Mouse (Mus musculus) lung, postnatal 14 days (tissue): ENCODE results near the gene Lrrc66.
"Not testable (repeated sequence)": the region's sequence is repeated elsewhere in the genome, so short reads cannot be mapped to it uniquely, and the experiment has no call there.

Experiments used
- DNase-seq: peaks from one replicate; pipeline ENCODE4 v3.0.0; 2021

Lrrc66 gene

GRCm38 (mm10) chr5:73611071-73611470, 21.3 kb downstream of the Lrrc66 start:
- no peak for DNase-seq

- no peak for DNase-seq
These were observed 27.4 kb downstream of the Lrrc66 start for GRCm38 (mm10) chr5:73604964-73605363.

- no peak for DNase-seq
These were observed 27.8 kb downstream of the Lrrc66 start for GRCm38 (mm10) chr5:73604542-73604941.

GRCm38 (mm10) chr5:73602865-73603264, 29.5 kb downstream of the Lrrc66 start:
- DNase-seq: no peak

DNA sequence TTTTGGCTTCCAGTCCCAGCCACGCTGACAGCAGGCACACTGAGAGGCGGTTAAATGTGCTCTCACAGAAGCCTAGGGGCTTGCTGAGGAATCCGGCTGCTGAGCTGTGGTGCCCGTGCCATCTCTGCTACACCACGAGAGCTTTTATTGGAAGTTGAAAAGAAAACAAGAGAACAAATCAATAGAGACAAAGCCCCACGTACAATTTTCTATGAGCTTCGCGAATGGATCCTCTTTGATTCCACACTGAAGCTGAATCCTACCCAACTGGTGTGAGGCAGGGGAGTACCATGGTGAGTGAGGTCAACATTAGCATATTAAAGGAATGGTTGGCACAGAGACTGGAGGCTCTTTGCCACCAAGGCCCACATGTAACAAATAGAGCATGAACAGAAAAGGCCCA, 31.0 kb downstream of the Lrrc66 start:
- DNase-seq: no peak

- DNase-seq: no peak
These were observed 32.3 kb downstream of the Lrrc66 start for GRCm38 (mm10) chr5:73599991-73600390.

DNA sequence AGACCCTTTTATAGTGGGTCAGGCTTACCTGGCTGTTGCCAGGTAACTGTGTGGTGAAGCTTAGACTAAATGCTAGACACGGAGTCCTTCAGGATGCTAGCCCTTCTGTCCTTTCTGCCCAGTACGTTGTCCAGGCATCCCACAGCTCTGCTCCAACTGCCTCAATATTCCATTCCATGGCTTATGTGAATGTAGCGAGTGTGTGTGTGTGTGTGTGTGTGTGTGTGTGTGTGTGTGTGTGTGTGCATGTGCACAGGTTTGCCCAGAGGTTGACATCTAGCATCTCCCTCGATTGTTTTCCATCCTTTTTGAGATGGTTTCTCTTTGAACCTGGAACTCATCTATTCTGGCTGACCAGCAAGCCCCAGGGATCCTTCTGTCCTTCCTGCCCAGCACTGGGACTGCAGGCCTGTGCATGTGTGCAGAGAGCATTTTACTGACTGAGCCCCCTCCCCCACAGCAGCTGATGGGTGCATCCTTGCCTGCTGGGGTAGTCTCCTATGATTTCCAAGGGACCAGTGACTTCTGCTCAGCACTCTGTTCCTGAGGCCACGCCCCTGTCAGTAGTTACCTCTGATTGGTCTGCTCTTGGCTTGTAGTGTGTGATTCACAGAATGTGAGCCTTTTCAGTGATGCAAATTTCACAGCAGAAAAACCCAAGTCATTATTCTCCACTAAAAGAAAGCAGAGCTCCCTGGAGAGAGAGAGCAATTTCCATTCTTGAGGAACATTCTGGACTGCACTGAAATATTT, 33.2 kb downstream of the Lrrc66 start:
- DNase-seq: no peak

DNA sequence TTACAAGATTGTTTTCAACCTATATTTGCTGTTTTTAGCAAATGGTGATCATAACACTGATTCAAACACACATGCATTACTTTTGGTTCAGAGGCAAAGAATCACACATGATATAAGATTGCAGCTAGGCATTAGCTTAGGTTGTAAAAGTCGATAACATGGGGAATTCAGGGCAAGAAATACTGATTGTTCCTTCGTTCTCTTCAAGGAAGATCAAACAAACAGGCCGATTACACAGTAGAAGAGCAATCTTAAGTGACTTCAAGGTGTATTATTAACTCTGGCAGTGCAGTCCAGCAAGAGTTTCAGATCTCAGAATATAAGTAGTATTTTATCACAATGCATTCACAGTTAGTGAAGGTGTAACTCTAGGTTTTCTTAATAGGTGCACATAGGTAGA, 45.2 kb downstream of the Lrrc66 start:
- DNase-seq: no peak

GRCm38 (mm10) chr5:73586597-73586996, 45.7 kb downstream of the Lrrc66 start:
- no peak for DNase-seq

- no peak for DNase-seq
These were observed 46.9 kb downstream of the Lrrc66 start for GRCm38 (mm10) chr5:73585212-73586115.

DNA sequence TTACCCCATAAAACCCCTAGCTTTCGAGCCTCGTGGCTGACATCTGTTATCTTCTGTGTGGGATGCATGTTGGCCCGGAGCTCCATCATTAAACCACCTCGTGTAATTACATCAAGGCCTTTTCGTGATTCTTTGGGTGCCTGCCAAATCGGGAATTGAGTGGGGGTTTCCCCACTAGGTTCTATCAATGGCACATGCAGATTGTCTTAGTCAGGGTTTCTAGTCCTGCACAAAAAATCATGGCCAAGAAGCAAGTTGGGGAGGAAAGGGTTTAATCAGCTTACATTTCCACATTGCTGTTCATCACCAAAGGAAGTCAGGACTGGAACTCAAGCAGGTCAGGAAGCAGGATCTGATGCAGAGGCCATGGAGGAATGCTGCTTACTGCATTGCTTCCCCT, 48.3 kb downstream of the Lrrc66 start:
- DNase-seq: not testable (repeated sequence)

GRCm38 (mm10) chr5:73578131-73578530, 54.2 kb downstream of the Lrrc66 start:
- no peak for DNase-seq

GRCm38 (mm10) chr5:73576708-73577107, 55.6 kb downstream of the Lrrc66 start:
- no peak for DNase-seq

GRCm38 (mm10) chr5:73574616-73575015, 57.7 kb downstream of the Lrrc66 start:
- no peak for DNase-seq

DNA sequence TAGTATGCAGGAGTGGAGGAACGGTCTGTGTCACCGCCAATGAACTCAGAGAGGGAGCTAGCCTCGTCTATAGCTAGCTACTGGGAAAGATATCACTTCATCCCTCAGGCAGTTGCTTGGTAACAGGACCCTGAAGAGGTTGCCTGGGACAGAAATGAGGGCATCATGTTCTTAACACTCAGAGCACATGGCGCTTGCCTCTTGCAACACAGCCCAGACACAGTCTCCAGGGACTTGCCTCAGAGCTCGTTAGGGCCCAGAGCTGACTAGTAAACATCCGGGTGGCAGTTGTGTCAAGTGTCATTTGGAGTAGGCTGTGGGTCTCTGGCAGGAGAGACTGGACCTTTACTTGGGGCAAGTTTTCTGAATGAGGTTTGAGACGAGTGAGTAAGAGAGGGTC, 58.5 kb downstream of the Lrrc66 start:
- no peak for DNase-seq

- no peak for DNase-seq
These were observed 59.5 kb downstream of the Lrrc66 start for GRCm38 (mm10) chr5:73572846-73573245.

DNA sequence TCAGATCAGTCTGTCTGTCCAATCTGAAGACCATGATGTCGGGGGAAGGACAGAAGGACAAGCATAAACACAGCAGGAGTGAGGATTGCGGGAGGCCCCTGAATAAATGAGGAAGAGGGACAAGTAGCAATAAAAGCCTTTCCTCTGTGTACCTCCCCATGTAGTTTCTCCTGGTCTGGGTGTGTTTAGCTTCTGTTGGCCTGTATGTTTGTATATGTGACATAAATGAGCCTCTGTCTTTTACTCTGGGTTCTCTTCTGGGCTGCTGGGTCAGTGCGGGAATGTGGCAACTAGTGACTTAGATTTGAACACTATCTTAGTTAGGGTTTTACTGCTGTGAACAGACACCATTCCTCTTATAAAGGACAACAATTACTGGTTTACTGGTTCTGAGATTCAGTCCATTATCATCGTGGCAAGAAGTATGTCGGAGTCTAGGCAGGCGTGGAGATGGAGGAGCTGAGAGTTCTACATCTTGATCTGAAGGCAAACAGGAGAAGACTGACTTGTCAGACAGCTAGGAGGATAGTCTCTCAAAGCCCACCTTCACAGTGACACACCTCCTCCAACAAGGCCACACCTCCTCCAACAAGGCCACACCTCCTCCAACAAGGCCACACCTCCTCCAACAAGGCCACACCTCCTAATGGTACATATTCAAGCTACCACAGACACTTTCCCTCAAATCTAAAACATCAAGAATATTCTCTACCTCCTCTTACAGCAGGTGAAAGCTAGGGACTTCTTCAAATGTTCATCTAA, 60.8 kb downstream of the Lrrc66 start:
- no peak for DNase-seq

DNA sequence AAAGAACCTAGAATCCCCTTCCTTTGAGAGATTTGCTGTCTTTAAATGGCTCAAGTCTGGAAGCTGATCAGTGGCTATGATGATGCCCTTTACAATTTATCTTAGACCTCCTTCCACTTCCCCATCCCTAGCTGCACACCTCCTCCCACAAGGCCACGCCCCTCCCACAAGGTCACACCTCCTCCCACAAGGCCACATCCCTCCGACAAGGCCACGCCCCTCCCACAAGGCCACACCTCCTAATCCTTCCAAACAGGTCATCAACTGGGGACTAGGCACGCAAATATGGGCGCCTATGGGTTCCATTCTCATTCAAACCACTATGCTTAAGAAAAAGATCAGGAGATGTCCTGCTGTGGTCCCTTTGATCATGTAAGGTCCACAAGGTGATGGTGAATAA, 63.1 kb downstream of the Lrrc66 start:
- no peak for DNase-seq

GRCm38 (mm10) chr5:73566892-73567291, 65.4 kb downstream of the Lrrc66 start:
- DNase-seq: no peak

- DNase-seq: no peak
These were observed 66.2 kb downstream of the Lrrc66 start for GRCm38 (mm10) chr5:73566119-73566518.

GRCm38 (mm10) chr5:73564038-73564437, 68.3 kb downstream of the Lrrc66 start:
- DNase-seq: no peak

- no peak for DNase-seq
These were observed 73.6 kb downstream of the Lrrc66 start for GRCm38 (mm10) chr5:73558756-73559155.

- no peak for DNase-seq
These were observed 75.4 kb downstream of the Lrrc66 start for GRCm38 (mm10) chr5:73556733-73557425.
